Mouse (Mus musculus) retina, adult 2 months (tissue): ENCODE data around the gene Sac3d1.

Experiments used
- DNase-seq: peaks from one replicate; pipeline ENCODE4 v3.0.0-alpha.2; 2012; ENCODE audit warnings: low read depth, low spot score

Sac3d1 gene

GRCm38 (mm10) chr19:6070571-6071250, 47.7 kb downstream of the Sac3d1 start:
- DNase-seq, result no peak

GRCm38 (mm10) chr19:6069851-6070250, 48.6 kb downstream of the Sac3d1 start:
- DNase-seq, result no peak

- DNase-seq, result no peak
These were observed 49.5 kb downstream of the Sac3d1 start for GRCm38 (mm10) chr19:6068951-6069350.

DNA sequence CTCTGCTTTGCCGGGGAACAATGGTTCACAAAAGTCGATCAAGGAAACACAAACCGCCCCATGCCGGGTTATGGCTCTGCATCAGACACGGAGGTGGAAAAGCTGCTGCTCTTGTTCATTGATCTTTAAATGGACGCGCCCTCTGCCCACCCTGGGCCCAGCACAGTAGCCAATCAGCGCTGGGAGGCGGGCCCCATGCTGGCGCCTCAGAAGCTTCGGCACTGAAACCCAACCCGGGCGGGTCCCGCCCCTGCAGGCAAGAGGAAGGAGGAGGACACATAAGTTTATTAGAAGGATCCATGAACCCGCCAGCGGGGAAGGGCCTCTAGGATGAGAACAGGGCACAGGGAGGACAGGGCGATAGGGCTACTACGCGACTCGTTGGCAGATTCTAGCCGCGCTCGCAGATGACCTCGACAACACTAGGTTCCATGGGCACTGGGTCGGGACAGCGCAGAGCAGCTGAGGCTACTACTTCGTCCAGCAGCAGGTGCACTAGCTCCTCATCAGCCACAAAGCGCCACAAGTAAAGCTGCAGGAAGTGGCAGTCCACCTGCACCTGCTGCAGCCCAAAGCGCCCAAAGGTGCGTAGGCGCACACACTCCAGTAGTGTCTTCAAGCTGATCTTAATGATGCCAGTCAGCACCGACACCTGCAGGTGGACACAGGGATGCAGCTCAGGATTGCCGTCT, 50.6 kb downstream of the Sac3d1 start, which contains the start of gene Tm7sf2:
Gene Tm7sf2 (minus strand): TSS at position 650 of the 692 bp plus-strand sequence.
- DNase-seq, result no peak

DNA sequence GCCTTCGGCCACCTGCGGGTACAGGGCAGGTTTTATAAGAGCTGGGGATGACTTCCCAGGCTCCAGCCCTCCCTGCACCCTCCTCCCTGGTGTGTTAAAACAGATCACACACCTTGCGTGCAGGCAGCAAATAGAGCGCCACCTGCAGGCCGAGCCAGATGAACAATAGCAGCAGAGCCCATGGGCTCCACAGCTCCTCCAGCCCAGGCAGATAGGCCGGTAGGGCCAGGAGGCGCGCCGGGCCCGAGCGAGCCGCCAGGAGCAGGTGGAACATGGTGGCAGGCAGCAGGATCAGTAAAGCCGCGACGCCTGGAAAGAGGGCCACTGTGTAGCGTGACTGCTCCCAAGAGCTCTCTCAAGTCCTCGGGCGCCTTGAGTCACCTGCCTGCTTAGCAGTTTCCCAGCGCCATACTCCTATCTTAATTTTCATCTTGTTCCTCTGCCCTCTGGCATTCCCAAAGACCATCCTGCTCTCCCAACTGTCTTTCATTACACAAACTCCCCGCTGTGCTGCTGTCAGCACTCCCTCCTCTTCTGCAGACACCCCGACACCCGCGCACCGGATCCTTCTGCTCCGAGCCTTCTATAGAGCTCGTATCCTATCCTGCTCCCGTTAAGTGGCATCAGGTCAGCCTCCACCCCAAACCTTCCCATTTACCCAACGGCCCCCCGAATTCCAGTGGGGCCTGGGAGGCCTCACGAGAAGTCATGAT, 51.3 kb downstream of the Sac3d1 start:
- DNase-seq, result no peak

DNA sequence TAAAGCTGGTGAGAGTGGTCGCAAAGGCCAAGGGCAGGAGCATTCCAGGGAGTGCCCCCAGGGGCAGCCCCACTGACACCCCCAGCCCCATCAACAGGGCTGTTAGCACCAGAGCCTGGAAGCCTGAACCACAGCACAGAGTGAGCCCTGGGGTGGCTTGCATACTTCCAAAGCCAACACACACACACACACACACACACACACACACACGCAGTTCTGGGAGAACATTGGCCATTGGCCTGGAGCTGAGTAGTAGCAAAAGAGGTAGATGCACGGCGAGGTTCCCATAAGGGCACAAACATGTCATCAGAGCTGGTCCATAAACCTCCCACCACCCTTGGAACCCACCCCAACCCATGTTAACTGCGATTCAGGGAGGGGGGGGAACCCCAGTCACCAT, 51.9 kb downstream of the Sac3d1 start:
- DNase-seq, result no peak
